Mouse (Mus musculus) ES-E14 (cell line): Measurements from ENCODE around the gene Idnk. TPM values are rescaled to one million over a fixed set of nuclear protein-coding genes. Genes with fewer than 3 reads are reported as not detected.
A peak's percentile ranks its signal among the peaks of the same experiment; 100 is the strongest.

ENCODE experiments used
- DNase-seq: peaks from one replicate; pipeline ENCODE4 v3.0.0-alpha.2; 2013; ENCODE audit warnings: low read depth, low spot score
- H3K27ac ChIP-seq: 2 replicates; pipeline ENCODE4 v1.5.1; 2012; ENCODE audit warnings: low read depth, mild to moderate bottlenecking, low read length, moderate library complexity, mixed read lengths; ENCODE audit not compliant: poor library complexity, insufficient read depth, severe bottlenecking
- H3K36me3 ChIP-seq: 2 replicates; pipeline ENCODE4 v1.6.1; 2012; ENCODE audit warnings: mild to moderate bottlenecking, low read length, moderate library complexity, mixed read lengths; ENCODE audit not compliant: control insufficient read depth, poor library complexity, insufficient read depth, severe bottlenecking
- H3K4me1 ChIP-seq, 2 experiments: fragments of 150-350 bp in 1 of 2; sonication (generic) in 1 of 2; 2 replicates each; pipeline ENCODE4 v1.6.1; 2012; ENCODE audit warnings: low read length in 2 of 2, mild to moderate bottlenecking in 1 of 2, mixed read lengths in 1 of 2; ENCODE audit not compliant: control insufficient read depth in 2 of 2, insufficient read depth in 2 of 2, poor library complexity in 1 of 2
- H3K4me3 ChIP-seq, 2 experiments: fragments of 150-350 bp in 1 of 2; sonication (generic) in 1 of 2; 2 replicates each; pipeline ENCODE4 v1.5.1; 2012; ENCODE audit warnings: low read length in 2 of 2, low read depth in 1 of 2, mild to moderate bottlenecking in 1 of 2, mixed read lengths in 1 of 2; ENCODE audit not compliant: insufficient read depth in 1 of 2, poor library complexity in 1 of 2, severe bottlenecking in 1 of 2
- H3K9ac ChIP-seq: 2 replicates; pipeline ENCODE4 v1.6.1; 2012; ENCODE audit warnings: low read depth, mild to moderate bottlenecking, low read length, mixed read lengths; ENCODE audit not compliant: poor library complexity, insufficient read depth, severe bottlenecking
- H3K9me3 ChIP-seq: fragments of 150-350 bp; sonication (generic); 2 replicates; pipeline ENCODE4 v1.6.1; 2012; ENCODE audit warnings: low read depth, mild to moderate bottlenecking, low read length; ENCODE audit not compliant: control insufficient read depth, insufficient read depth
- CHD2 ChIP-seq: IDR thresholded peaks from 2 replicates; pipeline ENCODE4 v1.6.1; 2014; ENCODE audit warnings: mild to moderate bottlenecking, low read depth, low read length, inconsistent platforms
- HCFC1 ChIP-seq: IDR thresholded peaks from 2 replicates; pipeline ENCODE4 v1.6.1; 2012; ENCODE audit warnings: low read length, inconsistent platforms, borderline replicate concordance; ENCODE audit not compliant: insufficient read depth
- MAFK ChIP-seq: IDR thresholded peaks from 2 replicates; pipeline ENCODE4 v1.6.1; 2014; ENCODE audit warnings: mild to moderate bottlenecking, low read depth, low read length, inconsistent platforms; ENCODE audit not compliant: insufficient read depth
- ZC3H11A ChIP-seq: IDR thresholded peaks from 2 replicates; pipeline ENCODE4 v1.6.1; 2012; ENCODE audit warnings: low read depth, mild to moderate bottlenecking, inconsistent platforms, low read length, borderline replicate concordance
- ZNF384 ChIP-seq: IDR thresholded peaks from 2 replicates; pipeline ENCODE4 v1.6.1; 2012; ENCODE audit warnings: low read depth, low read length, inconsistent platforms
- in situ Hi-C, 2 experiments: fragments of 600-800 bp; cut with MboI; formaldehyde crosslinking; loops; one replicate each; pipeline ENCODE4 v1.15.1; 2025; ENCODE audit warnings: low sequenced_read_pairs in 2 of 2, inconsistent platforms in 1 of 2; ENCODE audit not compliant: unreplicated experiment in 2 of 2
- total RNA-seq: library from RNA; depleted of rRNA; stranded (reverse); fragments of 300-350 nt; gene quantifications from 2 replicates; pipeline ENCODE4 v1.2.3, GENCODE M21; 2012

Idnk gene
- total RNA-seq, 1 experiment, result 9.6 TPM

DNA sequence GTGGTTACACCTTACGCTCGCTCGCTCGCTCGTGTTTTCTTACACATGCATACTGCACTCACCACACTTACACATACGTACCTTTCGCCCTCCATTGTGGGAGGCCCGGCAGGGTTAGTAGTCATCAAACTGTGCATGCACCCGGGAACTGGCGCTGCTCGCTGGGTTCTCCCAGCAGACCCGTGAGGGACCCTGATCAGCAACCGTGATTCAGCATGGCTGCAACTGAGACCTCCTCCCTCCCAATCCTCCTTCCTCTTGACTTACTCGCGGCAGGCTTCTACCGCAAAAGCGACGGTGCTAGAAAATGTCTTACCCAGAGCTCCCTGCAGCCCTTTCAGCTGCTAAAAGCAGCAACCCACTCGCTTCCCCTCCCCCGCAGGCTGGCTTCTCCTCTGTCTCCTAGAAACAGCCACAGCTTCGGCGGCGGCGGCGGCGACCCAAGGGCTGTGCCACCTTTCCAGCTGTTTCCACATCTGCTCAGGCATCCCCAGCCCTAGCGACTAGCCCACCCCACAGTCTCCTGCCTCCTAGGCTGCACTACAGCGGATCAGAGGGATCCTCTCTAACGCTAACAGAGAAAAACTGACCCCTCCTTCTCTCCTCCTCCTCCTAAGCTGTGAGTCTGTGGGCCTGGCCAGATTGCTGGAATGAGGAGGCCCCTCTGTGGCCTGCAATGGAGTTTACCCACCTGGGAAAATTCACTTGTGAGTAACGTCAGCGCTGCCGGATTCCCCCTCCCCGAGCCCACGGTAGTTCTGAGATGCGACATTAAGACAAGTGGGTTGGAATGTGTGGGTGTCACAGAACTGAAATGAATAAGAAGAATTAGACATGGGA is 44.2 kb upstream of the Idnk start, which contains the start of gene Klhl3:
Gene Klhl3 (minus strand): TSS at position 532 of the 840 bp plus-strand sequence.
- in situ Hi-C loops, result loop anchor here in 1 of 2 experiments (10.0 kb wide), 1 partner anchor 98 kb away; no protein-coding TSS in a partner anchor
- peak within 1 kb of the TSS; percentile 3 to 46 for H3K4me3 ChIP-seq
- H3K36me3 ChIP-seq, result no peaks in the 10 kb centered on the region
- no peaks in the 10 kb centered on the region for H3K9me3 ChIP-seq
- H3K27ac ChIP-seq, result no peak within 1 kb of the TSS
- H3K9ac ChIP-seq, result peak within 1 kb of the TSS; percentile 14
- no peak for DNase-seq
- TF ChIP-seq CHD2, result no peak
- TF ChIP-seq ZNF384, result no peak
- peaks cover 0 to 4% of the 10 kb centered on the region in 2 experiments; a peak in 1 of 4 replicates for H3K4me1 ChIP-seq

DNA sequence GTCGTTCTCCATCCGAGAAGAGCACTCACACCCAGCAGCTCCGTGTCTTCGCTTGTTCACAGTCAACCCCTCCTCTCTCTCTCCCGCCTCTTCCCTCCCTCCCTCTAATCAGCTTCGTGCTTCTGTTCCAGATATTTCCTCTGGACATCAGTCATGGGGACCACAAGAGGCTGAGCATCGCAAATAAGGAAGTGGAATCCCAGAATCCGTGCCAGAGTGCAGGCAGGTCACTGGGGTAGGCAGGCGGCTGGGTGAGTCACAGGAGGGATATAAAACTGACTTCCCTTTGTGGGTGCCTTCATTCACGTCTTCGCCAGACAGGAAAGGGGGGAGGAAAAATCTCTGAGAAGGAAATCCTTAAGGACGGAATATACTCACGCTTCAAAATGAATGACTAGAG is 42.2 kb upstream of the Idnk start:
- in situ Hi-C loops, result loop anchor here in 1 of 2 experiments (10.0 kb wide), 1 partner anchor 100 kb away; no protein-coding TSS in a partner anchor
- TF ChIP-seq HCFC1, result no peak
- no peak for TF ChIP-seq MAFK
- TF ChIP-seq ZC3H11A, result no peak
- no peak for TF ChIP-seq ZNF384
- TF ChIP-seq CHD2, result no peak
- Histone ChIP-seq H3K9ac (no peak overlapping the region), H3K27ac (no peak overlapping the region), H3K4me3 (no peak overlapping the region), H3K36me3 (no peaks in the 10 kb centered on the region), H3K9me3 (no peaks in the 10 kb centered on the region), H3K4me1 (peaks cover 0 to 4% of the 10 kb centered on the region in 2 experiments; a peak in 1 of 4 replicates)
- no peak for DNase-seq

DNA sequence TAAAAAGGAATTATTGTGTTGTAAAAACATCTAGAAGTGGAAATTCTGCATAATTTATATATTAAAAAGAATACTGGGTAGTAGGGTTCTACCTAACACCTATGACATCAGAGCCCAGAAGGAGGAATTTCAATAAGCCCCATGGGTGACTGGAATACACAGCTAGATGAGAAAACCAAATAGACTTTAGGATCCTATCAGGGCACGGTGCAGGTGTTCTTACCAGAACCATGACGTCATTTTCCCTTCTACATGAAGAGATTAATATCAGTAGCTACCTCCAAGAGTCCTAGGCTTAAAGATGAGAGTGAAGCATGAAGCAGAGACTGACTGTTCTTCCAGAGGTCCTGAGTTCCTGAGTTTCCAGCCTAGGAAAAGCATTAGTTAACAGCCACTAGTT is 40.6 kb upstream of the Idnk start:
- no peak for DNase-seq
- in situ Hi-C loops, result loop anchor here in 1 of 2 experiments (10.0 kb wide), 1 partner anchor 102 kb away; no protein-coding TSS in a partner anchor
- Histone ChIP-seq H3K36me3 (no peaks in the 10 kb centered on the region), H3K27ac (no peak overlapping the region), H3K4me3 (no peak overlapping the region), H3K9me3 (no peaks in the 10 kb centered on the region), H3K4me1 (peaks cover 0 to 4% of the 10 kb centered on the region in 2 experiments; a peak in 1 of 4 replicates), H3K9ac (no peak overlapping the region)
- TF ChIP-seq HCFC1 (no peak), CHD2 (no peak), ZNF384 (no peak), MAFK (no peak), ZC3H11A (no peak)

DNA sequence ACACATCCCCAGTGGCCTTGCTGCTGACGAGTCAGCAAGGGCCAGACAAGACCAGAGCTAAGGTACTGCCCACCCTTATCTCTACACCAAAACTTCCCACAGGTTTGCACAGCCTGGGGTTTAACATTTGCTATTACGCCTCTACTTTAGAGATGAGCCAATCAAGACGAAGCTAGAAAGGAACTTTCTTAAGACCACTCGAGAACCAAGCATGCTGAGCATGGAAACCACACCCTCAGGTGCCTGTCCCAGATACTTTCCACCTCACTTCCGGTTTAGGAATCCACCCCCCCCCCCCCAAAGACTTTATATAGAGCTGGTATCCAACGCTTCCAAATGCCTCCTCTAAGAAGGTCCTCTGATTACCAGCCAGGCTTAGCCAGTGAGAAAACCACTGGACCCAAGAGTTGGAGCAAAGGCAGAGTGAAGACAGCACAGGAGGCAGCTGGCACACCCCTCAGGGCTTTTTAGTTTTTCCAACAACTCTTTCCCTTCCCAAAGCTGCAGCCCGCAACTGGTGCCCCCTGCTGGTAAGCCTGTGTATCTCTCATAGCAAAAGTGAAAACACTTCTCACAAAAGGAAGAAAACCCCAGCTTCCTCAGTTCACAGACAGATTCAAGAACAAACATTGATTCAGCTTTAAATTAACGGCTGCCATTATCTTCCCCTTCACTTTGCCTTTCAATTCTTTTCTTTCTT is 40.0 kb upstream of the Idnk start:
- Histone ChIP-seq H3K4me3 (no peak overlapping the region), H3K9me3 (no peaks in the 10 kb centered on the region), H3K36me3 (no peaks in the 10 kb centered on the region), H3K4me1 (peaks cover 0 to 4% of the 10 kb centered on the region in 2 experiments; a peak in 1 of 4 replicates), H3K27ac (no peak overlapping the region), H3K9ac (no peak overlapping the region)
- peak; percentile 69 for DNase-seq
- TF ChIP-seq ZC3H11A, result 0 out of 2 replicates have a peak, but pooled peaks have one; percentile 23
- TF ChIP-seq MAFK, result no peak
- in situ Hi-C loops, result loop anchor here in 1 of 2 experiments (10.0 kb wide), 1 partner anchor 103 kb away; no protein-coding TSS in a partner anchor
